Mouse (Mus musculus): ENCODE measurements at regions not wholly inside any gene's neighbourhood (a gene's known extent, or its start where the extent isn't known, plus 50 kb on each side); places are given as distances from the start of the nearest gene placed in this dataset.
"Not testable (repeated sequence)": the region's sequence is repeated elsewhere in the genome, so short reads cannot be mapped to it uniquely, and the experiment has no call there.

- WGBS = 66% methylated on average over 4 of the region's 4 CpGs
- H3K9ac ChIP-seq (ENCODE audit: low read length); ATAC-seq (ENCODE audit: insufficient read depth, low FRiP score): not testable (repeated sequence)
Measured at GRCm38 (mm10) chr17:6520751-6521150, 80.7 kb upstream of the Dynlt1c start.

GRCm38 (mm10) chr17:6522185-6522584 lies 79.3 kb upstream of the Dynlt1c start:
- ATAC-seq (ENCODE audit: insufficient read depth, low FRiP score); H3K4me3 ChIP-seq (replicated peaks; ENCODE audit: low read length); H3K4me1 ChIP-seq (ENCODE audit: control insufficient read depth, insufficient read depth, low read length); H3K9ac ChIP-seq (ENCODE audit: low read length); H3K27ac ChIP-seq (ENCODE audit: low read length); H3K9me3 ChIP-seq (replicated peaks; ENCODE audit: control insufficient read depth, low read length); H3K36me3 ChIP-seq (ENCODE audit: control insufficient read depth, insufficient read depth, low read length); H3K27me3 ChIP-seq (ENCODE audit: control insufficient read depth, insufficient read depth, low read length); H3K4me2 ChIP-seq (ENCODE audit: low read depth, low read length): not testable (repeated sequence)
- 79% methylated on average over 5 of the region's 9 CpGs for WGBS

More at GRCm38 (mm10) chr17:6520751-6521150, 80.7 kb upstream of the Dynlt1c start:
- not testable (repeated sequence) for H3K9me3 ChIP-seq (replicated peaks; ENCODE audit: control insufficient read depth, low read length); H3K4me3 ChIP-seq (replicated peaks; ENCODE audit: low read length); H3K27me3 ChIP-seq (ENCODE audit: control insufficient read depth, insufficient read depth, low read length); H3K27ac ChIP-seq (ENCODE audit: low read length); H3K36me3 ChIP-seq (ENCODE audit: control insufficient read depth, insufficient read depth, low read length); H3K4me1 ChIP-seq (ENCODE audit: control insufficient read depth, insufficient read depth, low read length); H3K4me2 ChIP-seq (ENCODE audit: low read depth, low read length)

GRCm38 (mm10) chr17:6538723-6539122 lies 62.7 kb upstream of the Dynlt1c start:
- WGBS = no CpG with 5 or more reads among the region's 5 CpGs
- not testable (repeated sequence) for H3K9ac ChIP-seq (ENCODE audit: low read length); H3K36me3 ChIP-seq (ENCODE audit: control insufficient read depth, insufficient read depth, low read length); H3K4me1 ChIP-seq (ENCODE audit: control insufficient read depth, insufficient read depth, low read length); ATAC-seq (ENCODE audit: insufficient read depth, low FRiP score); H3K27me3 ChIP-seq (ENCODE audit: control insufficient read depth, insufficient read depth, low read length); H3K4me3 ChIP-seq (replicated peaks; ENCODE audit: low read length); H3K4me2 ChIP-seq (ENCODE audit: low read depth, low read length); H3K9me3 ChIP-seq (replicated peaks; ENCODE audit: control insufficient read depth, low read length); H3K27ac ChIP-seq (ENCODE audit: low read length)

DNA sequence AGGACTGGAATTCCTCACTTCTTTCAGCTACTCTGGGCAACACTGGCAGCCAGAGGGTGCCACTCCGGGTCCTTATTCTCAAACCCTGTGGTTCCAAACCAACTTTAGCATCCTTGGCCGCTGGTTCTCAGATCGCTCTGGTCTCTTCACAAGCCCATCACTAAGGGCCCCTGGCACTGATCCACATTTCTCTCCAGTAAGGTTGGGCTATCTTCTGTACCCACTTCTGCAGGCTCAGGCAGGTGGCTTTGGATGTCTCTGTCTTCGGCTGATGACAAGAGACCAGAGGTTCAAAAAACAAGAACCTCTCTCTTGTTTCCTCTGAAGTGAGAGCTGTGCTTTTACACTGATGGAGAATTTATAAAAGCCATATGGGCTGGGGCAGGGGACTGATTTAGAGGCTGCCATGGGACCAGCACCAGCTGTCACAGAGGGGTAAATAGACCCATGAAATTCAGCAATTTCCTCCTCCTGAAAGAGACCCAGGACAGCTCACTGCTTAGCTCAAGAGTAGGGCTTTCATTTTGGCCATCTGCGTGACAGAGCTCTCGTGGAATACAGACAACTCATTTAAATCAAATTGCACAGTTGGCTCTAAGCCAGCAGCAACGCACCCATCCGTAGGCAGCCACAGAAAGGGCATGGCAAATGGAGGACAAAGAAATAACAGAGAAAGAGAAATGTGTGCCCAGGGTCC lies 54.3 kb upstream of the Dynlt1c start:
- H3K4me2 ChIP-seq (ENCODE audit: low read depth, low read length); H3K27me3 ChIP-seq (ENCODE audit: control insufficient read depth, insufficient read depth, low read length); H3K9me3 ChIP-seq (replicated peaks; ENCODE audit: control insufficient read depth, low read length); ATAC-seq (ENCODE audit: insufficient read depth, low FRiP score); H3K4me1 ChIP-seq (ENCODE audit: control insufficient read depth, insufficient read depth, low read length); H3K4me3 ChIP-seq (replicated peaks; ENCODE audit: low read length); H3K36me3 ChIP-seq (ENCODE audit: control insufficient read depth, insufficient read depth, low read length); H3K27ac ChIP-seq (ENCODE audit: low read length); H3K9ac ChIP-seq (ENCODE audit: low read length): not testable (repeated sequence)
- WGBS = no CpG with 5 or more reads among the region's 8 CpGs

- H3K4me2 ChIP-seq (ENCODE audit: low read depth, low read length); H3K36me3 ChIP-seq (ENCODE audit: control insufficient read depth, insufficient read depth, low read length); H3K4me1 ChIP-seq (ENCODE audit: control insufficient read depth, insufficient read depth, low read length); H3K9me3 ChIP-seq (replicated peaks; ENCODE audit: control insufficient read depth, low read length); ATAC-seq (ENCODE audit: insufficient read depth, low FRiP score); H3K9ac ChIP-seq (ENCODE audit: low read length); H3K27ac ChIP-seq (ENCODE audit: low read length); H3K4me3 ChIP-seq (replicated peaks; ENCODE audit: low read length); H3K27me3 ChIP-seq (ENCODE audit: control insufficient read depth, insufficient read depth, low read length): not testable (repeated sequence)
- no CpG with 5 or more reads among the region's 6 CpGs for WGBS
Measured at GRCm38 (mm10) chr17:6547937-6548336, 53.5 kb upstream of the Dynlt1c start.

All from stomach, embryonic 16.5 days (tissue).